Mouse (Mus musculus) embryonic facial prominence, embryonic 14.5 days (tissue): ENCODE results near the gene Zfp94. TPM values are rescaled to one million over a fixed set of nuclear protein-coding genes. Genes with fewer than 3 reads are reported as not detected.
A peak's percentile ranks its signal among the peaks of the same experiment; 100 is the strongest.

Experiments used
- ATAC-seq: fragments of 200-750 bp; cut with Nextera tagmentation; 2 replicates; pipeline ENCODE4 v1.8.0; 2017; ENCODE audit warnings: low read depth, moderate number of reproducible peaks, moderate TSS enrichment
- DNase-seq: peaks from one replicate; pipeline ENCODE4 v3.0.0-alpha.2; 2015; ENCODE audit warnings: low spot score
- H3K27ac ChIP-seq: fragments of 300-500 bp; sonication (generic); replicated peaks from 2 replicates; pipeline ENCODE4 v1.5.1; 2014; ENCODE audit warnings: low read depth, mild to moderate bottlenecking, low read length, moderate library complexity
- H3K27me3 ChIP-seq: fragments of 300-500 bp; sonication (generic); replicated peaks from 2 replicates; pipeline ENCODE4 v1.6.1; 2014; ENCODE audit warnings: low read length; ENCODE audit not compliant: control insufficient read depth, insufficient read depth
- H3K36me3 ChIP-seq: fragments of 300-500 bp; sonication (generic); 2 replicates; pipeline ENCODE4 v1.6.1; 2014; ENCODE audit warnings: low read length, mixed read lengths; ENCODE audit not compliant: control insufficient read depth, insufficient read depth
- H3K4me1 ChIP-seq: fragments of 300-500 bp; sonication (generic); 2 replicates; pipeline ENCODE4 v1.6.1; 2014; ENCODE audit warnings: antibody characterized with exemption, low read length; ENCODE audit not compliant: control insufficient read depth, insufficient read depth
- H3K4me2 ChIP-seq: fragments of 300-500 bp; sonication (generic); 2 replicates; pipeline ENCODE4 v1.6.1; 2014; ENCODE audit warnings: low read depth, mild to moderate bottlenecking, low read length, moderate library complexity, mixed read lengths
- H3K4me3 ChIP-seq: fragments of 300-500 bp; sonication (generic); 2 replicates; pipeline ENCODE4 v1.5.1; 2014; ENCODE audit warnings: low read depth, mild to moderate bottlenecking, low read length
- H3K9ac ChIP-seq: fragments of 300-500 bp; sonication (generic); 2 replicates; pipeline ENCODE4 v1.6.1; 2014; ENCODE audit warnings: low read depth, mild to moderate bottlenecking, low read length, moderate library complexity, mixed read lengths
- H3K9me3 ChIP-seq: fragments of 300-500 bp; sonication (generic); 2 replicates; pipeline ENCODE4 v1.6.1; 2016; ENCODE audit warnings: low read length; ENCODE audit not compliant: control insufficient read depth
- WGBS: fragments of 180-500 bp; shearing (Covaris S2); extraction: QIAGEN DNeasy Blood & Tissue Kit; methylation state at CpG from one replicate; pipeline ENCODE4 v1.1.7; 2014; 5-methylcytosine and 5-hydroxymethylcytosine counted together
- polyA plus RNA-seq: library from polyadenylated mRNA; unstranded; fragments of >200 nt; fragmentation: Nextera tagmentation; extraction: Ambion mirVana; gene quantifications from 2 replicates; pipeline ENCODE4 v1.2.1, GENCODE M21; 2014

Gene Zfp94
- polyA plus RNA-seq, 1 experiment from 2014 or later: 8.5 TPM

DNA sequence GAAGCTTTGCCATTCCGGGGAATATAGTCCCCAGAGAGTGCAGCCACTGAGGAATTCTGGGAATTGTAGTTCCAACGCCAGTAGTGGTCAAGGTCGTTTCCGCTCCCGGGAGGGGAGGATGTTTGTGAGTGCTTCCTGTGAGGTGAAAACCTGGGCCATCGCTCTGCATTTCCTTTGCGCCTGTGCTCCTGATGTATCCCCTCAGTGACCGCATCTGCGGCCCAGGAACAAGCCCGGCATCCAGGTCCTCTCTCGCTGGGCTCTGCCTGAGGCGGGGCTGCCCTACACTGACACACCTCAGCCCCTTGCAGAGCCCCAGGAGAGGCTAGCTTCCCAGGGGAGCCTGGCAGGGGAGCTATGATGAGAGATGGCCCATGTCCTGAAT is 46.2 kb downstream of the Zfp94 start, which contains the start of gene Zfp93:
Gene Zfp93 (plus strand): TSS at position 133 of the 385 bp plus-strand sequence.
- WGBS: 0% methylated on average over 11 of the region's 12 CpGs
- Histone ChIP-seq H3K27me3 (no peaks in the 10 kb centered on the region), H3K36me3 (peaks cover 19% of the 10 kb centered on the region), H3K4me3 (peak within 1 kb of the TSS; percentile 63), H3K27ac (no peak within 1 kb of the TSS), H3K4me2 (peak within 1 kb of the TSS; percentile 76), H3K4me1 (peaks cover 4% of the 10 kb centered on the region; the same call in 1 of the 2 replicates), H3K9ac (peak within 1 kb of the TSS; percentile 75), H3K9me3 (no peaks in the 10 kb centered on the region)
- ATAC-seq: peak; percentile 95
- DNase-seq: peak; percentile 96

DNA sequence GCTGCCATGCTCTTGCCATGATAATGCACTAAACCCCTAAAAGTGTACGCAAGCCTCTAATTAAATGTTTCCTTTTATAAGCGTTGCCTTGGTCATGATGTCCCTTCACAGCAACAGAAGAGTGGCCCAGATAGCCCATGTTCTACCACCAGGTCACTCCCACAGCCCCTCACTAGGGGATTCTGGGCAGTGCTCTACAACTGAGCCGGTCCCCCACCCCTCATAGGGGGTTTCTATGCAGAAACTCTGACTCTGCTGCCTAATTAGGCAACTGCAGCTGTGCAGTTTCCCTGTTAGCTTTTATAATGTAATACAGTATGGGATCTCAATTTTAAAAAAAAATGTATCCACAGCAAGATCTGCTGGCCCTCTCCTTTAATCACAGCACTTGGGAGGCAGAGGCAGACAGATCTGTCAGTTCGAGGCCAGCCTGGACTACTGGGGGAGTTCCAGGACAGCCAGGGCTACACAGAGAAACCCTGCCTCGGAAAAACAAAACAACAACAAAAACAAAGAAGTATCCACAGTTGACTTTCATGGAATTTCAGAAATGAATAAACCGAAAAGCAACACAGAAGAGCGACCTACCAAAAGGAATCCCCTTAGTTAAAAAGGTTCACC is 46.7 kb downstream of the Zfp94 start:
- Histone ChIP-seq H3K9me3 (no peaks in the 10 kb centered on the region), H3K4me2 (peak overlapping the region; percentile 76), H3K4me3 (peak overlapping the region; percentile 63), H3K27ac (no peak overlapping the region), H3K9ac (peak overlapping the region; percentile 75), H3K36me3 (peaks cover 14% of the 10 kb centered on the region), H3K27me3 (no peaks in the 10 kb centered on the region), H3K4me1 (peaks cover 4% of the 10 kb centered on the region; the same call in 1 of the 2 replicates)
- no peak for DNase-seq
- WGBS: 34% methylated on average over 7 of the region's 7 CpGs
- ATAC-seq: peak; percentile 16; the same call in 1 of the 2 replicates

DNA sequence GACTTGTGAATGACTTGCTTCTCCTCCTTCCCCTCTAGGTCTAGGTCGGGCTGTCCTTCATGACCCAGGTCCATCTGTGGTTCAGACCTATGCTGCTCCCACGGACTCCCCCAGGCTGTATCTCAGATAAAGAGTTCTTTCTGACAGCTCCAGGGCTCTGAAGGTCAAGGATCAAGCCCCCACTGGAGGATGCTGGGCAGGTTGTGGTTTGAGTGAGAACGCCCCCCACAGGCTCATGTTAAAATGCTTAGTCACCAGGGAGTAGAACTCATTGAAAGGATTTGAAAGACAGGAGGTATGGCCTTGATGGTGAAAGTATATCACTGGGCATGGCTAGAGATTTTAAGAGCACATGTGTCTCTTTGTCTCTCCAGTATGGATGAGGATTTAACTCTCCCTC is 47.2 kb downstream of the Zfp94 start:
- Histone ChIP-seq H3K4me1 (peaks cover 4% of the 10 kb centered on the region; the same call in 1 of the 2 replicates), H3K9ac (no peak overlapping the region), H3K4me2 (no peak overlapping the region), H3K9me3 (no peaks in the 10 kb centered on the region), H3K27ac (no peak overlapping the region), H3K4me3 (no peak overlapping the region; the same call in 1 of the 2 replicates), H3K36me3 (peaks cover 9% of the 10 kb centered on the region), H3K27me3 (no peaks in the 10 kb centered on the region)
- 71% methylated on average over 3 of the region's 3 CpGs for WGBS
- DNase-seq (no peak), ATAC-seq (no peak)

DNA sequence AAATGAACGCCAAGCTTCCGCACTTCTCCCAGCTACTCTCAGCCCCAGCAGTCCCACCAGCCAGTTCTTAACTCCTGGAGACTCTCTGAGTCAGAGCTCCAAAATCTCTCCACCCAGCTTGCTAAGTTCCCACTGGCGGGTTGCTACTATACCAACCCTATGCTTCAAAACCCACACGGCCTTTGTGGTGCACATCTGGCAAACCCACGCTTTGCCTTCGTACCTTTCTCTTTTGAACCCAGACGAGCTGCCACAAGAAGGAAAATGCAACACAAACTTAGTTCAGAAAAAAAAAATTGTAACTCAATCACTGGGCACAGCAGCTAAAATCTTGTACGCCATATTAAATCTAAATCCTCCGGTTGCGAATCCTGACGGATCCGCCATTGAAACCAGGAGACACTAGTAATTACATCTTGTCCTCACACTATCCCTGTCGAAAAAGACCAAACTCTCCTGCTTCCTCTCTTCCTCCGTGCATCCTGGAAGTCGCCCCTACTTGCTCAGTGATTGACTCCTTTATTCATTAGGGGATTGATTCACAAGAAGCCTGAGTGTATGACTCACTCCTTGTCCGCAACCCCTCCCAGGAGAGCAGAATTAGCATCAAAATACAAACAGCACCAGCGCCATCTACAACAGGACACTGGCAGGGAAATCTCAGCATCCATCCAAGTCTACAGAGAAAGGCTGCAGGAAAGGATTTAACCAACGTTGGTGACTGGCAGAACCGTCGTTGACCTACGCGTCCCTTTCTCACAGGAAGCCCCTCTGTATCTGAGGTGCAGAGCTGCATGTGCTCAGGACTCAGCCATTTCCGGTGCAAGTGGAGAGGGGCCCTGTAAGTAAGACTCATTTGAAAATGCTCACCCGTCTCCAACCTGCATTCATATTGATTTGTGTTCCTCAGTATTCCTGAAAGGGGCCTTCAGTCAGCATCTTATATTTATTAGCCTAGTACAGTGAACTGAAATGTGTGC is 48.0 kb downstream of the Zfp94 start:
- no peak overlapping the region for H3K4me2 ChIP-seq
- H3K9me3 ChIP-seq: no peaks in the 10 kb centered on the region
- no peak overlapping the region for H3K9ac ChIP-seq
- WGBS: 70% methylated on average over 24 of the region's 24 CpGs
- peaks cover 4% of the 10 kb centered on the region; the same call in 1 of the 2 replicates for H3K4me1 ChIP-seq
- no peak overlapping the region for H3K4me3 ChIP-seq
- no peak for ATAC-seq
- H3K27me3 ChIP-seq: no peaks in the 10 kb centered on the region
- H3K36me3 ChIP-seq: peaks cover 1% of the 10 kb centered on the region; the same call in 1 of the 2 replicates
- DNase-seq: no peak
- H3K27ac ChIP-seq: no peak overlapping the region

DNA sequence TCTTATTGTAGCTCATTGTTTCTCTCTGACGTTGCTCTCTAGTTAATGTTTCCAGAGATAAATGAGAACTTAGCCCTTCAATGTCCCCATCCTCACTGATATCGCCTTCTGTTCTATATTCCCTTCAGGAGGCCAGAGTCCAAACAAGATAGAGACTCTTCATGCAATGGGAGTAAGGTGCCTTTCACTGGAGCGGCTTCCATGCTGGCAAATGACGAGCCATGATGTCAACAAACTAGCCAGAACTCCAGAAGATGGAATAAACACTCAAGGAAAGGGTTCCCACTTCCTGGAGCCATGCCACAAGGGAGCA is 56.5 kb downstream of the Zfp94 start:
- Histone ChIP-seq H3K27me3 (no peaks in the 10 kb centered on the region), H3K4me3 (no peak overlapping the region), H3K36me3 (peaks cover 33% of the 10 kb centered on the region), H3K9me3 (no peaks in the 10 kb centered on the region), H3K27ac (no peak overlapping the region), H3K4me2 (no peak overlapping the region), H3K4me1 (peaks cover 4% of the 10 kb centered on the region; the same call in 1 of the 2 replicates), H3K9ac (no peak overlapping the region)
- WGBS: 89% methylated on average over 4 of the region's 4 CpGs
- DNase-seq (no peak), ATAC-seq (no peak)

DNA sequence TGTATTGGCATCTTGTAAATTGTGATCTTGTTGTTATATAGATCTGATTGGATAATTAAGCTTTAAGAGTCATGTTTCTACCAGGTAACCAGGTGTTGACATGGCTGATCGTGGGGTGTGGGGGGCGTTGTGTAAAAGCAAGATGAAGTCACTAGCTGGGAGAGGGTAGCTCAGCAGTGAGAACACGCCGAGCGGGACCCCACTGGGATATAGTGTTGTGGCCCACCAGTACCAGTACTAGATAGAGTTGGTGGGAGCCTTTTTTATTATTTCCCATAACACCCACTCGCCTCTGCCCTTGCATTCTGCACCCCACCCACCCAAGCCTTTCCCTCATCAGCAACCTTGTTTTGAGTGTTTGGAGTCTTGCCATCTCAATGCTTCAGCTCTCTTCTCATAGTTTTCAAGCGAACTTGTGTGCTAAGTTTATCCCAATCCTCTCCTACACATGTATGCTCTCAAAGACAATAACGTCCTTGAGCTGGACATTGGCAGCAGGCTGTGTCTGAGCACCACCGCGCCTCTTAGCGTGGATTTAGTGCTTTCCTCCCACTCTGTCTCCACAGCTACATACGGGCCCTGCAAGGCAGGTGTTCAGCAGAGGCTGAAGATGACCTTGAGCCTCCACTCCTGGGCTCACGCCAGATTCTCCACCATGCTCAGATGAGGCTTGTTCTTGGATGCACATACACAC is 57.0 kb downstream of the Zfp94 start:
- Histone ChIP-seq H3K9me3 (no peaks in the 10 kb centered on the region), H3K27ac (no peak overlapping the region), H3K36me3 (peaks cover 33% of the 10 kb centered on the region), H3K4me2 (no peak overlapping the region), H3K9ac (no peak overlapping the region), H3K4me3 (no peak overlapping the region), H3K4me1 (peaks cover 4% of the 10 kb centered on the region; the same call in 1 of the 2 replicates), H3K27me3 (no peaks in the 10 kb centered on the region)
- DNase-seq: no peak
- no peak for ATAC-seq
- WGBS: 91% methylated on average over 13 of the region's 13 CpGs

DNA sequence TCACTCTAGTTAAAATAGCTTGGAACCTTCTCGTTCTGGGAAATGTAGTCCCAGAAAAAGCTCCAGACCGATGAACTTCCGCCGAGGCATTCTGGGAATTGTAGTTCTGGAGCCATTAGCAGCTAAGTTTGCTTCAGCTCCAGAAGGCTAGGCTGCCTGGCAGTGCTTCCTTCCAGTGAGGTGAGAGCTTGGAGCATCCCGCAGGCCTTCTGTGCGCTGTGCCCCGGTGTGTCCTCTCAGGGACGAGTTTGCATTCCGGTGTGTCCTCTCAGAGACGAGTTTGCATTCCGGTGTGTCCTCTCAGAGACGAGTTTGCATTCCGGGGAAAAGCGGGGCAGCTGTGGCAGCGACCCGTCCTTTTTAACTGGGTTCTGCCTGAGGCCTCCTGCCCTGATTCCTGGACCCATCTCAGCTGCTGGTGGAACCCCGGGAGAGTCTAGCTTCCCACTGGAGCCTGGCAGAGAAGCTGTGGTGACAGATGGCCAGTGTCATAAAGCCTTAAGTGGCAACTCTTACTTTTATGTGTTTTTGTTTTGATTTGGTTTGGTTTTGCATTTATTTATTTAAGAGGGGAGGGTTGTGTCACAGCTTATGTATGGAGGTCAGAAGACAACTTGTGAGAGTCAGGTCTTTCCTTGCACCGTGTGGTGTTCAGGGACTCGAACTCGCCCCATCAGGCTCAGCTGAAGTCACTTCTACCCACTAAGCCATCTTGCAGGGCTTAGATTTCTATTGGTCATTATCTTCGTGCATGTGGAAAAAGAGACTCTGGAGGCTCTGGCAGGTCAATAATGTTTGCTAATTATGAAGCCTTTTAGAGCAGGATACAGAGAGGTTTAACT is 61.6 kb downstream of the Zfp94 start, which contains the start of gene Zfp108:
Gene Zfp108 (plus strand): TSS at position 162 of the 842 bp plus-strand sequence.
- Histone ChIP-seq H3K27me3 (no peaks in the 10 kb centered on the region), H3K27ac (no peak within 1 kb of the TSS), H3K36me3 (0 out of 2 replicates have a peak, but pooled peaks cover 9% of the 10 kb centered on the region), H3K9ac (peak within 1 kb of the TSS; percentile 76), H3K4me3 (peak within 1 kb of the TSS; percentile 57), H3K4me2 (peak within 1 kb of the TSS; percentile 70), H3K4me1 (peaks cover 4% of the 10 kb centered on the region; the same call in 1 of the 2 replicates), H3K9me3 (no peaks in the 10 kb centered on the region)
- ATAC-seq: peak; percentile 94
- peak; percentile 97 for DNase-seq
- WGBS: 14% methylated on average over 21 of the region's 21 CpGs
